Mouse (Mus musculus): ENCODE measurements around the gene Avpr1a. TPM values are rescaled to one million over a fixed set of nuclear protein-coding genes. Genes with fewer than 3 reads are reported as not detected.

Gene Avpr1a
- polyA plus RNA-seq, 1 experiment from 2014 or later = 0.23 TPM

GRCm38 (mm10) chr10:122498551-122498950 lies 50.3 kb downstream of the Avpr1a start:
- 21% methylated on average over 2 of the region's 2 CpGs for WGBS
- H3K36me3 ChIP-seq (replicated peaks) = no peaks in the 10 kb centered on the region
- no peak overlapping the region for H3K4me3 ChIP-seq (replicated peaks)
- H3K27ac ChIP-seq = no peak overlapping the region
- H3K4me1 ChIP-seq = peaks cover 11% of the 10 kb centered on the region
- H3K9me3 ChIP-seq = no peaks in the 10 kb centered on the region
- no peak overlapping the region for H3K9ac ChIP-seq
- H3K4me2 ChIP-seq = no peak overlapping the region
- no peak for ATAC-seq (ENCODE audit: low FRiP score)
- no peaks in the 10 kb centered on the region for H3K27me3 ChIP-seq

- Histone ChIP-seq H3K9ac (no peak overlapping the region), H3K4me2 (no peak overlapping the region), H3K36me3 (replicated peaks) (no peaks in the 10 kb centered on the region), H3K4me3 (replicated peaks) (no peak overlapping the region), H3K9me3 (no peaks in the 10 kb centered on the region), H3K4me1 (peaks cover 11% of the 10 kb centered on the region), H3K27ac (no peak overlapping the region), H3K27me3 (no peaks in the 10 kb centered on the region)
- no peak for ATAC-seq (ENCODE audit: low FRiP score)
- WGBS = 8% methylated on average over 6 of the region's 6 CpGs
These were observed 51.0 kb downstream of the Avpr1a start for GRCm38 (mm10) chr10:122499306-122499705.

Other genes starting within 250 kb of the Avpr1a start
- 4.0 and 5.1 TPM in 2 replicates for gene Ppm1h, start 230.3 kb downstream of the Avpr1a start, polyA plus RNA-seq (2016; fragmentation: Nextera tagmentation; extraction: Ambion mirVana)

All from forebrain, embryonic 12.5 days (tissue).